In the genomic region with DNA sequence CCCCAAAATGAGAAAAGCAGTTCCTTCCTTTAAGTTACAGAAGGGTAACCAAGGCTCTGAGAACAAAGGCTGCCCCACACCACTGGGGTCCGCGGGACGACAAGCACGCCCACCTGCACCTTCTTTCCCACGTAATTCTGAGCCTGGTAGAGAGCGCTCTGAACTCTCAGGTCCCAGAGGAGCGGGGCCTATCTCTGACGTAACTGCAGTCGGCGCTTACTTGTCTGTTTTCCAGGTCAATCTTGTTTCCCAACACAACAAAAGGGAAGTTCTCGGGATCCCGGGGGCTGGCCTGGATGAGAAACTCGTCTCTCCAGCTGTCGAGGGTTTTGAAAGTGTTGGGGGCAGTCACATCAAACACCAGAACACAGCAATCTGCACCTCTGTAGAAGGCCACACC, we compare ENCODE assay signal across 8 mouse cellular contexts. TPM values are rescaled to one million over a fixed set of nuclear protein-coding genes. Genes with fewer than 3 reads are reported as not detected.
DNase-seq lines count a peak whose midpoint lies in the region; TF ChIP-seq lines count a peak whose summit lies in the region.
"Not testable (repeated sequence)": the region's sequence is repeated elsewhere in the genome, so short reads cannot be mapped to it uniquely, and the experiment has no call there.
"Had no signal": no experiment of that assay in that cellular context is flagged by ENCODE, and none has a peak within 500 bp of the region (broad histone marks: within the 10 kb centered on the region; RNA-seq: fewer than 3 reads in every experiment).

No protein-coding gene starts in this region.

- H3K4me3 ChIP-seq in left cerebral cortex, adult 2 months; olfactory bulb, adult 2 months (ENCODE audit: insufficient read depth, low read depth, low read length): not testable (repeated sequence)

- peak; percentile 27 for DNase-seq in brain, adult 2 months (ENCODE audit: low read depth, low spot score)
- DNase-seq in heart, adult 11 months = peak; percentile 91
- not testable (repeated sequence) for DNase-seq in left cerebral cortex, adult 2 months (ENCODE audit: extremely low spot score in 1 of 2, low spot score in 2 of 2)

- not testable (repeated sequence) for TF ChIP-seq CTCF in left cerebral cortex, adult 2 months (IDR thresholded peaks at IDR 0.05); olfactory bulb, adult 2 months (IDR thresholded peaks at IDR 0.05; ENCODE audit: insufficient read depth, low read depth, low read length)

- TF ChIP-seq POLR2A in olfactory bulb, adult 2 months (IDR thresholded peaks at IDR 0.05; ENCODE audit: insufficient read depth, low read depth, low read length) = not testable (repeated sequence)

- WGBS in olfactory bulb, adult 2 months = 70% methylated on average over 14 of the region's 14 CpGs

- intact Hi-C loops in left cerebral cortex, adult 2 months (cut with DNase I) = not testable (repeated sequence)

- H3K4me1 ChIP-seq in olfactory bulb, adult 2 months (ENCODE audit: control insufficient read depth, insufficient read depth, low read length) = not testable (repeated sequence)

- H3K27ac ChIP-seq in left cerebral cortex, adult 2 months = peak overlapping the region; percentile 41
- H3K27ac ChIP-seq in olfactory bulb, adult 2 months (ENCODE audit: insufficient read depth, low read depth, low read length) = 0 out of 2 replicates have a peak overlapping the region, but pooled peaks have one; percentile 27

RNA-seq across cellular contexts. Expression of gene H1fx, which starts 23.3 kb away (rescaled TPM):
- 10 to 100 TPM; 56.4 to 66.3 TPM for total RNA-seq in left cerebral cortex, adult 2 months (2021)
- not detected in 2 replicates for polyA plus RNA-seq in olfactory bulb, adult 2 months (2012; ENCODE audit: insufficient read depth, insufficient read length, low replicate concordance, missing spikeins)
- total RNA-seq: G1E, MEL had no signal
- polyA plus RNA-seq: activated CD4-positive, CD25-positive, alpha-beta regulatory T cell, adult 4 months; CD4-positive, CD25-positive, alpha-beta regulatory T cell, adult 4 months; G1E had no signal

RNA-seq across cellular contexts. Expression of gene Rab7, which starts 40.3 kb away (rescaled TPM):
- total RNA-seq in left cerebral cortex, adult 2 months (2021) = 100 to 1,000 TPM; 314 to 317 TPM
- polyA plus RNA-seq in olfactory bulb, adult 2 months (2012; ENCODE audit: insufficient read depth, insufficient read length, low replicate concordance, missing spikeins) = 304 TPM in 1 of 2 replicates, not detected in the other
